Mouse (Mus musculus): ENCODE measurements around the gene Itpripl2.

DNA sequence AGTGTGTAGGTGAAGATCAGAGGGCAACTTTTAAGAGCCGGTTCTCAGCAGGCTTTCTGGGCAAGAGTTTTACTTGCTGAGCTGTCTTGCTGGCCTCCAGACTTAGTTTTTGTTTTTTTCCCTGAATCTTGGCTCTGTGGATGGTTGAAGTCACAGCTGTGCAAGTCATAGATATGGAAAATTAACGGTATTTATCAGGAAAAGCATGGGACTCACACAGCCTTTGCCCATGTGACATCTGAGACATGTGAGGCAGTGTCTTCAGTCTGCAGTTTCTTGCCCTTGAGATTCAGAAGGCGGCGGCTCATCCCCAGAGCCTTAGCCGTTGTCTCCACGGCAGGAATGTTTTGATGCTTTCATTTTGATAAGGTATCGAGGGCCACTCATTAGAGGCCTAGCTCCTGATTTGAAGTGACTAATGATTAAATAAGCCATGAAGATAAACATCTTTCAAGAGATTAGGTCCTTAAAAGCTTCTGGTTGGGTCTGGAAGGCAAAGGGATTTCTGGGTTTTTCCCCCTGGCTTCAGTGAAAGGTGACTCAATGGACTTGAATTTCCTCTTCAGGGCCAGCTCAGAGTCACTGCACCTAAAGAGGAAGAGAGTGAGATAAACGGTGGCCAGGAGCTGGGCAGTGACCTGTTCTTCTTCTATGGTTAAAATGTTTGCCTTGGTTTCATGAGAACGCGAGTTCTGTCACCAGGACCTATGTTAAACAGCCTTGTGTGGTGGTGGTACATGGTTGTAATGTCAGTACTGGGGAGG lies 10.5 kb downstream of the Itpripl2 start:
- no peak for TF ChIP-seq GATA1 (IDR thresholded peaks at IDR 0.05; ENCODE audit: borderline replicate concordance, low read length)
- no peak for TF ChIP-seq FLI1 (IDR thresholded peaks at IDR 0.05; ENCODE audit: low read length)
